Mouse (Mus musculus) midbrain, embryonic 14.5 days (tissue): ENCODE measurements around the gene Olfr609. TPM values are rescaled to one million over a fixed set of nuclear protein-coding genes. Genes with fewer than 3 reads are reported as not detected.
"Not testable (repeated sequence)": the region's sequence is repeated elsewhere in the genome, so short reads cannot be mapped to it uniquely, and the experiment has no call there.

Experiments used
- ATAC-seq: fragments of 200-750 bp; cut with Nextera tagmentation; 2 replicates; pipeline ENCODE4 v1.8.0; 2017; ENCODE audit warnings: moderate number of reproducible peaks, moderate library complexity; ENCODE audit not compliant: low FRiP score, low TSS enrichment
- DNase-seq: peaks from one replicate; pipeline ENCODE4 v3.0.0-alpha.2; 2015
- H3K27ac ChIP-seq: fragments of 300-500 bp; sonication (generic); replicated peaks from 2 replicates; pipeline ENCODE4 v1.5.1; 2014; ENCODE audit warnings: mild to moderate bottlenecking, low read depth, low read length, moderate library complexity
- H3K27me3 ChIP-seq: fragments of 300-500 bp; sonication (generic); 2 replicates; pipeline ENCODE4 v1.6.1; 2014; ENCODE audit warnings: low read length, control low read depth, mixed read lengths; ENCODE audit not compliant: control insufficient read depth, insufficient read depth
- H3K36me3 ChIP-seq: fragments of 300-500 bp; sonication (generic); 2 replicates; pipeline ENCODE4 v1.6.1; 2014; ENCODE audit warnings: low read length, control low read depth; ENCODE audit not compliant: control insufficient read depth, insufficient read depth
- H3K4me1 ChIP-seq: fragments of 300-500 bp; sonication (generic); 2 replicates; pipeline ENCODE4 v1.6.1; 2014; ENCODE audit warnings: mild to moderate bottlenecking, antibody characterized with exemption, low read length, control low read depth; ENCODE audit not compliant: control insufficient read depth, insufficient read depth
- H3K4me2 ChIP-seq: fragments of 300-500 bp; sonication (generic); 2 replicates; pipeline ENCODE4 v1.6.1; 2014; ENCODE audit warnings: mild to moderate bottlenecking, low read length, moderate library complexity
- H3K4me3 ChIP-seq: fragments of 300-500 bp; sonication (generic); replicated peaks from 2 replicates; pipeline ENCODE4 v1.5.1; 2014; ENCODE audit warnings: low read depth, low read length
- H3K9ac ChIP-seq: fragments of 300-500 bp; sonication (generic); replicated peaks from 2 replicates; pipeline ENCODE4 v1.6.1; 2014; ENCODE audit warnings: mild to moderate bottlenecking, low read length, moderate library complexity
- H3K9me3 ChIP-seq: fragments of 300-500 bp; sonication (generic); 2 replicates; pipeline ENCODE4 v1.6.1; 2016; ENCODE audit warnings: low read length, control low read depth, mixed read lengths; ENCODE audit not compliant: control insufficient read depth
- WGBS: fragments of 180-500 bp; shearing (Covaris S2); extraction: QIAGEN DNeasy Blood & Tissue Kit; methylation state at CpG from one replicate; pipeline ENCODE4 v1.1.7; 2014; 5-methylcytosine and 5-hydroxymethylcytosine counted together
- polyA plus RNA-seq: library from polyadenylated mRNA; unstranded; fragments of >200 nt; fragmentation: Nextera tagmentation; extraction: Ambion mirVana; gene quantifications from 2 replicates; pipeline ENCODE4 v1.2.1, GENCODE M21; 2014

Olfr609 gene
- polyA plus RNA-seq = not detected in 2 replicates

GRCm38 (mm10) chr7:103497962-103498361, at the start of gene Olfr609:
TSS of gene Olfr609 (minus strand) at chr7:103498062.
- Histone ChIP-seq H3K9ac (no peak within 1 kb of the TSS), H3K4me3 (no peak within 1 kb of the TSS), H3K4me2 (no peak within 1 kb of the TSS), H3K36me3 (no peaks in the 10 kb centered on the region), H3K4me1 (no peaks in the 10 kb centered on the region), H3K27ac (no peak within 1 kb of the TSS), H3K9me3 (no peaks in the 10 kb centered on the region), H3K27me3 (no peaks in the 10 kb centered on the region)
- ATAC-seq = no peak
- DNase-seq = no peak
- WGBS = 70% methylated on average over 1 of the region's 1 CpGs

DNA sequence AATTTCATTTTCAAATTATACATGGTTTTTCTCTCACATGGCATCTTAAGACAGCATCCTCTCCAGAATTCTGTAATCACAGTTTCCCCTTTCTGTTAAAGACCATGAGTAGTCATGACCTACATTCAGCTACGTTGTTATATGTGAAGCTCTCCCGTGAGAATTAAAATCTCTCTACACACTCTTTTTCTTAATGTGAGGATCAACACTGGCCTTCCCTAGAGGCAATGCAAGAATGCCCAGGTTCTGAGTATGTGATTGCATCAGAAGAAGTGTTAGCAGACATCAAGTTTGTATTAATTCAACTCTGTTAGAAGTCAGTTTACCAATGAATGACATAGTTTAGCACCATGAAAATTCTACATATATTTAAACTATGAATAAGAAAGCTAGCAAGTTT, 44.8 kb upstream of the Olfr609 start, which contains the start of gene Olfr612:
Gene Olfr612 (minus strand): TSS at position 101 of the 400 bp plus-strand sequence.
- H3K27ac ChIP-seq, H3K4me3 ChIP-seq, H3K4me2 ChIP-seq, H3K36me3 ChIP-seq, H3K4me1 ChIP-seq, H3K9ac ChIP-seq, DNase-seq, H3K9me3 ChIP-seq, ATAC-seq, H3K27me3 ChIP-seq: not testable (repeated sequence)
- 87% methylated on average over 2 of the region's 2 CpGs for WGBS

- H3K36me3 ChIP-seq, H3K27me3 ChIP-seq, H3K9ac ChIP-seq, H3K4me2 ChIP-seq, DNase-seq, H3K4me3 ChIP-seq, H3K9me3 ChIP-seq, H3K27ac ChIP-seq, H3K4me1 ChIP-seq, ATAC-seq: not testable (repeated sequence)
- WGBS = 71% methylated on average over 1 of the region's 1 CpGs
These were observed 22.9 kb upstream of the Olfr609 start, which contains the start of gene Olfr611 for GRCm38 (mm10) chr7:103520746-103521145. TSS of gene Olfr611 (minus strand) at chr7:103520846.

DNA sequence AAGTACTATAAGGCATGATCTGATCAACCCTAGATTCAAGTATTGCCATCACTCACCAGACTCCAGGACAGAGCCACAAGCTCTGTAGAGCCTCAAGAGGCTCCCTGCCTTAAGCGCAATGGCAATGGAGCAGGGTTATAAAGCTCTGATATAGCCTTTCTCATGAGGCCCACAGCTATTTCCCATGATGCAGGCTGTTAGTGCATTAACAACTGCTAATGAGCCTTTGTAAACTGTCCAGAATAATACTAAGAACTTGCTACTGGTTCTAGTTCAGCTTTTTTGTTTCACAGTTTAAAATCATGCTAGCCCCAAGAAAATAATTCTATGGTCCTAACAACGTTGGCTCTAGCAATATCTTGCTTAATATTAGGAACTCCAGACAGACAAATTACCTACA, 14.2 kb upstream of the Olfr609 start, which contains the start of gene Olfr610:
Gene Olfr610 (minus strand): TSS at position 101 of the 400 bp plus-strand sequence.
- Histone ChIP-seq H3K36me3 (no peaks in the 10 kb centered on the region), H3K27ac (no peak within 1 kb of the TSS), H3K4me1 (no peaks in the 10 kb centered on the region), H3K9me3 (no peaks in the 10 kb centered on the region), H3K27me3 (no peaks in the 10 kb centered on the region), H3K9ac (no peak within 1 kb of the TSS), H3K4me2 (no peak within 1 kb of the TSS), H3K4me3 (no peak within 1 kb of the TSS)
- DNase-seq (no peak), ATAC-seq (no peak)
- WGBS = 89% methylated on average over 2 of the region's 2 CpGs

GRCm38 (mm10) chr7:103477106-103477505, 20.8 kb downstream of the Olfr609 start:
- not testable (repeated sequence) for H3K4me1 ChIP-seq, H3K9me3 ChIP-seq, H3K4me3 ChIP-seq, ATAC-seq, DNase-seq, H3K36me3 ChIP-seq, H3K27me3 ChIP-seq, H3K27ac ChIP-seq, H3K9ac ChIP-seq, H3K4me2 ChIP-seq
- WGBS = 87% methylated on average over 9 of the region's 9 CpGs

DNA sequence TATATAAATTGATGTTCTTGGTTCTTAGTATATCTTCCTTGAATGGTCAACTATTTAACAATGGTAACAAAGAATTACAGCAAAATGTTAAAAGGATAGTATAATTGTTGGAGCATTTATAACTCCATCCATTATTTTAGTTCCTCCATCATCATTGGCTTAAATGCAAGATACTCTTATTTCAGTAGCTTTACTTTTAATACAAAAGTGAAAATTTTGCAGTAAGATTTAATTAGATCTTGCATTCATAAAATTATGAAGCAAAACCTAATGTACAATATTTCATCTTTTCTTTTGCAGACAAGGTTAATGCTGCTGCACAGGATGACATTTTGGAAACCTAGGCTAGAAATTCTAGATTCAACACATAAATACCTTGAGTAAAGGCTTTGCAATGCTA, 28.3 kb downstream of the Olfr609 start, which contains the start of gene Olfr608:
Gene Olfr608 (plus strand): TSS at position 301 of the 400 bp plus-strand sequence.
- no peaks in the 10 kb centered on the region for H3K4me1 ChIP-seq
- no peaks in the 10 kb centered on the region for H3K27me3 ChIP-seq
- H3K9me3 ChIP-seq = no peaks in the 10 kb centered on the region
- H3K4me3 ChIP-seq = no peak within 1 kb of the TSS
- no peak within 1 kb of the TSS for H3K4me2 ChIP-seq
- DNase-seq (no peak), ATAC-seq (no peak)
- H3K9ac ChIP-seq = no peak within 1 kb of the TSS
- no peaks in the 10 kb centered on the region for H3K36me3 ChIP-seq
- H3K27ac ChIP-seq = no peak within 1 kb of the TSS

DNA sequence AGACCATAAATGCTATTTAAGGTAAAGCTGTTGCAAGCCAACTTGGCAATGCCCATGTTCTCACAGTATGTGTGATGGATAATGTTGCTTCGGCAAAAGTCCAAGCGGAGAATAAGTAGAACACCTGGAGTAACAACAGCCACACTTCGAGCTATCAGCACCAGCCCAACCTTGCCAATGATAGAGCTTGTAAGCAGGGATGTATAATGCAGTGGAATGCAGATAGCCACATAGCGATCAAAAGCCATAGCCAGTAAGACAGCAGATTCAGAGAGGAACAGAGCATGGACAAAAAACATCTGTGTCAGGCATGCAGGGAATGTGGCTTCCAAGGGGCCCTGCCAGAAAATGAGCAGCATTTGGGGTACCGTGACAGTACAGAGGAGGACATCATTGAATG, 37.3 kb downstream of the Olfr609 start:
- DNase-seq (no peak), ATAC-seq (no peak)
- H3K4me2 ChIP-seq = no peak overlapping the region
- no peaks in the 10 kb centered on the region for H3K9me3 ChIP-seq
- no peak overlapping the region for H3K9ac ChIP-seq
- H3K36me3 ChIP-seq = no peaks in the 10 kb centered on the region
- 95% methylated on average over 5 of the region's 5 CpGs for WGBS
- H3K4me3 ChIP-seq = no peak overlapping the region
- no peaks in the 10 kb centered on the region for H3K4me1 ChIP-seq
- no peaks in the 10 kb centered on the region for H3K27me3 ChIP-seq
- H3K27ac ChIP-seq = no peak overlapping the region

GRCm38 (mm10) chr7:103448746-103449145, 49.1 kb downstream of the Olfr609 start, which contains the start of gene Olfr606:
TSS of gene Olfr606 (plus strand) at chr7:103449046.
- H3K4me3 ChIP-seq = no peak within 1 kb of the TSS
- no peaks in the 10 kb centered on the region for H3K9me3 ChIP-seq
- no peaks in the 10 kb centered on the region for H3K4me1 ChIP-seq
- DNase-seq (no peak), ATAC-seq (no peak)
- H3K27ac ChIP-seq = no peak within 1 kb of the TSS
- WGBS = 96% methylated on average over 2 of the region's 2 CpGs
- no peak within 1 kb of the TSS for H3K4me2 ChIP-seq
- H3K9ac ChIP-seq = no peak within 1 kb of the TSS
- no peaks in the 10 kb centered on the region for H3K27me3 ChIP-seq
- H3K36me3 ChIP-seq = no peaks in the 10 kb centered on the region

- no peaks in the 10 kb centered on the region for H3K4me1 ChIP-seq
- H3K36me3 ChIP-seq = no peaks in the 10 kb centered on the region
- ATAC-seq (no peak), DNase-seq (no peak)
- WGBS = 94% methylated on average over 1 of the region's 1 CpGs
- no peak within 1 kb of the TSS for H3K4me3 ChIP-seq
- no peaks in the 10 kb centered on the region for H3K27me3 ChIP-seq
- H3K9me3 ChIP-seq = no peaks in the 10 kb centered on the region
- no peak within 1 kb of the TSS for H3K27ac ChIP-seq
- no peak within 1 kb of the TSS for H3K4me2 ChIP-seq
- no peak within 1 kb of the TSS for H3K9ac ChIP-seq
These were observed 52.5 kb downstream of the Olfr609 start, which contains the start of gene Olfr605 for GRCm38 (mm10) chr7:103445339-103445738. TSS of gene Olfr605 (minus strand) at chr7:103445439.
